Mouse (Mus musculus) heart, adult 2 months (tissue): Measurements from ENCODE around the gene Gns. TPM values are rescaled to one million over a fixed set of nuclear protein-coding genes. Genes with fewer than 3 reads are reported as not detected.
A peak's percentile ranks its signal among the peaks of the same experiment; 100 is the strongest.

Source experiments
- DNase-seq, 2 experiments: peaks; one replicate each; pipeline ENCODE4 v3.0.0; 2021
- H3K27ac ChIP-seq: fragments of 200-600 bp; 2 replicates; pipeline ENCODE4 v1.8.1; 2022
- H3K27me3 ChIP-seq: fragments of 200-500 bp; 2 replicates; pipeline ENCODE4 v1.6.1; 2012; ENCODE audit warnings: mild to moderate bottlenecking, low read length, inconsistent platforms, mixed read lengths; ENCODE audit not compliant: control insufficient read depth, insufficient read depth
- H3K36me3 ChIP-seq: fragments of 200-500 bp; 2 replicates; pipeline ENCODE4 v1.6.1; 2012; ENCODE audit warnings: low read length, inconsistent platforms; ENCODE audit not compliant: control insufficient read depth, insufficient read depth
- H3K4me1 ChIP-seq: fragments of 200-500 bp; 2 replicates; pipeline ENCODE4 v1.6.1; 2011; ENCODE audit warnings: low read length; ENCODE audit not compliant: control insufficient read depth, insufficient read depth
- H3K4me3 ChIP-seq: fragments of 200-600 bp; 2 replicates; pipeline ENCODE4 v1.8.1; 2022
- H3K79me2 ChIP-seq: fragments of 200-500 bp; replicated peaks from 2 replicates; pipeline ENCODE4 v1.6.1; 2012; ENCODE audit warnings: mild to moderate bottlenecking, inconsistent platforms, low read length, moderate library complexity, mixed read lengths; ENCODE audit not compliant: control insufficient read depth, insufficient read depth
- H3K9ac ChIP-seq: fragments of 200-500 bp; 2 replicates; pipeline ENCODE4 v1.6.1; 2012; ENCODE audit warnings: low read depth, mild to moderate bottlenecking, control low read depth, inconsistent platforms, low read length, mixed read lengths
- CTCF ChIP-seq: fragments of 200-600 bp; IDR thresholded peaks from 2 replicates; pipeline ENCODE4 v1.8.1; 2022; ENCODE audit warnings: antibody characterized with exemption, mild to moderate bottlenecking, moderate library complexity
- EP300 ChIP-seq: fragments of 200-500 bp; IDR thresholded peaks from 2 replicates; pipeline ENCODE4 v1.6.1; 2011; ENCODE audit warnings: low read depth, low read length, control low read depth; ENCODE audit not compliant: insufficient read depth
- POLR2A ChIP-seq: fragments of 200-500 bp; IDR thresholded peaks from 2 replicates; pipeline ENCODE4 v1.6.1; 2011; ENCODE audit warnings: mild to moderate bottlenecking, low read depth, low read length, control low read depth; ENCODE audit not compliant: insufficient read depth
- WGBS: fragments of 180-500 bp; shearing (Covaris S2); methylation state at CpG from one replicate; pipeline ENCODE4 v1.1.7; 2018; 5-methylcytosine and 5-hydroxymethylcytosine counted together
- intact Hi-C: fragments of 180-260 bp; cut with DNase I; formaldehyde crosslinking; loops from one replicate; pipeline ENCODE4 v1.15.1; 2025
- polyA plus RNA-seq: library from polyadenylated mRNA; depleted of rRNA; stranded (reverse); fragments of >200 nt; gene quantifications from 2 replicates; pipeline ENCODE4 v1.2.3, GENCODE M21; 2012
- total RNA-seq, 2 experiments: library from RNA; stranded (reverse); gene quantifications; 2 replicates each; pipeline ENCODE4 v1.2.3; 2021

Gene Gns
- total and polyA plus RNA-seq, 3 experiments = 45.5 to 92.2 (median 82.1) TPM

DNA sequence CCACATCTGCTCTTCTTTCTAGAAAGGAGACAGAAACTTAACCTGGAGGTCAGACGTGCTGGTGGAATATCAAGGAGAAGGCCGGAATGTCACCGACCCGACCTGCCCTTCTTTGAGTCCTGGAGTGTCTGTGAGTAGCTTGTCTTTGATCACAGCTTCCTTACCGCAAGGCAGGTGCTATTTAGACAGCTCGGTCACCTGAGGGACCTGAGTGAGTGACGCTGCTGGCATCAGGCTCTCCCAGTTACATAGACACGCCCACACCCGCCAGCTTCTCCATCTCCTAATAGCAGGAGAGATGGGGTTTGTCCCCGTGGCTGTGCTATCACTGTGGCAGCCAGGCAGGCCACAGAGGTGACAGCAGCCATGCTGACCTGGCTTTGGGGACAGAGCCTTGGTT is 25.7 kb downstream of the Gns start:
- Histone ChIP-seq H3K27ac (no peak overlapping the region), H3K4me1 (no peaks in the 10 kb centered on the region), H3K79me2 (no peaks in the 10 kb centered on the region), H3K9ac (no peak overlapping the region), H3K36me3 (no peaks in the 10 kb centered on the region), H3K27me3 (no peaks in the 10 kb centered on the region), H3K4me3 (no peak overlapping the region)
- no peak for DNase-seq
- no peak for TF ChIP-seq EP300
- no peak for TF ChIP-seq POLR2A
- TF ChIP-seq CTCF = no peak
- 83% methylated on average over 10 of the region's 10 CpGs for WGBS
- intact Hi-C loops = no loop called here

DNA sequence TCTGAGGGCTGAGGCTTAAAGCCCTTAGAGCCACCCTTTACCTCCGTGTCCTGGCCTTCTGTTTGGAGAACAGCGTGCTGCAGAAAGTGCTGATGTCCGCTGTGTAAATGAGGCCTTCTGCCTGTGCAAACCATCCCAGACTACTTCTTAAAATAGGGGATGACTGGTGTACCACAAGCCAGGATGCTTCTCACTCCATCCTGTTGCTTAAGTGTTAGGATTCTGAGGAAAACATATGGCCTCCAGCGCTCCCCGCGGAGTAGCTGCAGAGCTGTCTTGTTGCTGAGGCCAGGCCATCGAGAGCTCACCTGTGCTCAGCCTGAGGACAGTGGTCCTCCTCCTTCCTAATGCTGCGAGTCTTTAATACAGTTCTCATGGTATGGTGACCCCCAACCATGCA is 27.0 kb downstream of the Gns start:
- WGBS = 98% methylated on average over 8 of the region's 8 CpGs
- Histone ChIP-seq H3K36me3 (no peaks in the 10 kb centered on the region), H3K4me1 (no peaks in the 10 kb centered on the region), H3K79me2 (no peaks in the 10 kb centered on the region), H3K27me3 (no peaks in the 10 kb centered on the region), H3K9ac (no peak overlapping the region), H3K27ac (no peak overlapping the region), H3K4me3 (no peak overlapping the region)
- no peak for TF ChIP-seq POLR2A
- no peak for TF ChIP-seq CTCF
- no peak for TF ChIP-seq EP300
- intact Hi-C loops = no loop called here
- DNase-seq = no peak

DNA sequence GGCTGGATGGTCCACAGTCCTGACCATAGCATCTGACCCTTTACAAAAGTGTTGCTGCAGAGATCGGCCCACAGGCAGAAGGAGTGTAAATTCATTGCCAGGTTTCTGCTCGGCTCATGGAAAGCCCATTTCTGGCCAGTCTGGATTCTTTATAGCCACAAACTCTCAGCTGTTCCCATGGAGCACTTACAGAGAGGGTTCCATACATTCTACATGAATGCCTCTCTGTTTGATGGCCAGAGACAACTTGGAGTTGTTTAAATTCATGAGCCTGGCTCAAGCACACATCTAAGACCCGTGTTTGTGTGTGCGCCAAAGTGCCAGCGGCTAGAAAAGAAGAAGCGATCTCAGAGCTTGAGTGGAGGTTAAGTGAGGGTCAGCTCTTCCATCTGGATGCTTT is 29.4 kb downstream of the Gns start:
- H3K4me3 ChIP-seq = no peak overlapping the region
- H3K27ac ChIP-seq = no peak overlapping the region
- H3K79me2 ChIP-seq = no peaks in the 10 kb centered on the region
- no peak overlapping the region for H3K9ac ChIP-seq
- H3K36me3 ChIP-seq = no peaks in the 10 kb centered on the region
- 82% methylated on average over 6 of the region's 6 CpGs for WGBS
- no peaks in the 10 kb centered on the region for H3K4me1 ChIP-seq
- TF ChIP-seq CTCF (no peak), POLR2A (no peak), EP300 (no peak)
- no peaks in the 10 kb centered on the region for H3K27me3 ChIP-seq
- DNase-seq = no peak
- intact Hi-C loops = no loop called here

DNA sequence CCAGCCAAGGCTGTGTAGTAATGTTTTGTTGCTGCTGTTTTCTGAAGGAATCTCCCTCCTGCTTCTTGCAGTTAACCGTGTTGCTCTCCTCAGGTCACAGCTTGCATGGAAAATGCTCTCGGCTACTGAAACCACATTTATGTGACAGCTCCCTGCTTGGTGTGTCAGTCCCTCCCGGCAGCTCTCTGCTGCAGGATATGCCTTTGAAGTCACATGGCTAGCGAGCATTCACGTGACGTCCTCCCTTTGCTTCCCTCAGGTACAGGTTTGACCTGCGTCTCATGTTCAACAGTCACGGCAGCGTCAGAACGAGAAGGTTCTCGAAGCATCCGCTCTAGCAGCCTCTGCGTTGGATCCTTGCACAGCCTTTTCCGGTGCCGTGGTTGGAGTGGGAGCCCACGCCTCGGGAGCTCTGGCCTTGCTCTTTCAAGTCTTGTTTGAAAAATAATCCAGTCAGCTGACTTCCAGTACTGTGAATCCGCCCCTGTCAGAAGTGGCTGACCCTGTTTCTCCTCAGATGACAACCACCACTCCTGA is 30.0 kb downstream of the Gns start:
- no peak overlapping the region for H3K9ac ChIP-seq
- TF ChIP-seq POLR2A (no peak), EP300 (no peak), CTCF (no peak)
- 88% methylated on average over 18 of the region's 18 CpGs for WGBS
- H3K36me3 ChIP-seq = no peaks in the 10 kb centered on the region
- intact Hi-C loops = no loop called here
- no peaks in the 10 kb centered on the region for H3K79me2 ChIP-seq
- H3K4me1 ChIP-seq = no peaks in the 10 kb centered on the region
- no peak overlapping the region for H3K27ac ChIP-seq
- no peak for DNase-seq
- H3K4me3 ChIP-seq = no peak overlapping the region
- no peaks in the 10 kb centered on the region for H3K27me3 ChIP-seq

DNA sequence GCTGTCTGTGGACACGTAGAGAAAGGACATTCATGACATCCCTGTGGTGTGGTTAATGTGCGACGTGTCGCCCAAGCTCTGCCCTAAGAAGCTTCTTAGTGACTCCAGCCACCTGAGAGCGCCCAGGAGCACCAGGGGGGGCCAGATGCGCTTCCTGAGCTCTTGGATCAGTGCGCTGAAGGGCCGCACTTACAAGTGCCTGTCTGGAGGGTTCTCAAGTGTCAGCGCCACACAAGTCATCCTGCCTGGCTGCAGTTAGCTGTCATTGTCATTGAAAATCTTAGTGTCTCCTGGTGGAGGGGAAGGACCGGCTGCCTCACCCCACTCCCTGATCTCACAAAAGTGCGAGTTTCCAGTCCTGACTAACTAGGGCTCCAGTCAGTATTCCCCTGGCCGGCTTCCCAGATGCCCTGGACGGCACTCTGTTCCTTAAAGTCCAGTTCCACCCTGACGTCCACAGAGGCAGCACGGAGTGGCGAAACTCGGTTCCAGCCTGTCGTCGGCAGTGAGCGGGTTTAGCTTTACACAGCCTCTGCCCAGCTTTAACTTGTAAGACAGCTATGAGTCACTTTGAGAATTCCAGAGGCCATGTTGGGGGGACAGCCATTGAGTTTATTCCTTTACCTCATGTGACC is 30.8 kb downstream of the Gns start:
- TF ChIP-seq CTCF (no peak), POLR2A (no peak), EP300 (no peak)
- H3K27me3 ChIP-seq = no peaks in the 10 kb centered on the region
- no peaks in the 10 kb centered on the region for H3K36me3 ChIP-seq
- H3K79me2 ChIP-seq = no peaks in the 10 kb centered on the region
- H3K4me3 ChIP-seq = no peak overlapping the region
- H3K4me1 ChIP-seq = no peaks in the 10 kb centered on the region
- peak in 1 of 2 experiments; percentile 20 for DNase-seq
- 71% methylated on average over 20 of the region's 20 CpGs for WGBS
- no peak overlapping the region for H3K9ac ChIP-seq
- no peak overlapping the region for H3K27ac ChIP-seq
- intact Hi-C loops = no loop called here

DNA sequence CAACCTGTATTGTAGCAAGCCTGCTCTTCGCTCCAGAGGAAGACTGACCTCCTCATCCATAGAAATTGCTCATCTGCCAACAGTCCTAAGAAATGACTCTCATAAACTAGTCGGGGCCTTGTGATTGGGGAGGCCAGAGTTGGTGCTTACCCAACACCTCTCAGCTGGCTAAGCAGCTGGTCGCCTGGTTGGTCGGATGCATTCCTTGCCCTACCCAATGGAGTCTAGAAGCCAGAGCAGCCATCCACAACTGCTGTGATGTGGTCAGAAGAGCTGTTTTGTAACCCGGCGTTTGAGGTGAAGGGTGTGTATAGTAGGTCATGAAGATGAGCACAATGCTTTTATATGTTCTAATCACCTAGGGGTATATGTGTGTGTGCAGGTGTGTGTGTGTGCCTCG is 33.7 kb downstream of the Gns start:
- no peak for TF ChIP-seq POLR2A
- TF ChIP-seq EP300 = no peak
- no peak for TF ChIP-seq CTCF
- no peak for DNase-seq
- Histone ChIP-seq H3K79me2 (no peaks in the 10 kb centered on the region), H3K4me1 (no peaks in the 10 kb centered on the region), H3K4me3 (no peak overlapping the region), H3K9ac (no peak overlapping the region), H3K27ac (no peak overlapping the region), H3K27me3 (no peaks in the 10 kb centered on the region), H3K36me3 (no peaks in the 10 kb centered on the region)
- WGBS = 89% methylated on average over 7 of the region's 7 CpGs
- intact Hi-C loops = no loop called here
